Mouse (Mus musculus) limb, embryonic 11.5 days (tissue): ENCODE results near the gene S100b. TPM values are rescaled to one million over a fixed set of nuclear protein-coding genes. Genes with fewer than 3 reads are reported as not detected.

Source experiments
- ATAC-seq: fragments of 200-750 bp; cut with Nextera tagmentation; 2 replicates; pipeline ENCODE4 v1.8.0; 2017; ENCODE audit warnings: low read depth; ENCODE audit not compliant: insufficient number of reproducible peaks, low FRiP score, low TSS enrichment
- DNase-seq: peaks from one replicate; pipeline ENCODE4 v3.0.0-alpha.2; 2015; ENCODE audit warnings: low spot score
- H3K27ac ChIP-seq: fragments of 300-500 bp; sonication (generic); replicated peaks from 2 replicates; pipeline ENCODE4 v1.5.1; 2014; ENCODE audit warnings: low read depth, mild to moderate bottlenecking, low read length
- H3K27me3 ChIP-seq: fragments of 300-500 bp; sonication (generic); 2 replicates; pipeline ENCODE4 v1.6.1; 2014; ENCODE audit warnings: mild to moderate bottlenecking, low read length, mixed read lengths; ENCODE audit not compliant: control insufficient read depth, insufficient read depth
- H3K36me3 ChIP-seq: fragments of 300-500 bp; sonication (generic); 2 replicates; pipeline ENCODE4 v1.6.1; 2014; ENCODE audit warnings: mild to moderate bottlenecking, low read length, moderate library complexity, mixed read lengths; ENCODE audit not compliant: control insufficient read depth, insufficient read depth
- H3K4me1 ChIP-seq: fragments of 300-500 bp; sonication (generic); 2 replicates; pipeline ENCODE4 v1.6.1; 2014; ENCODE audit warnings: low read length, mixed read lengths; ENCODE audit not compliant: control insufficient read depth, insufficient read depth
- H3K4me2 ChIP-seq: fragments of 300-500 bp; sonication (generic); 2 replicates; pipeline ENCODE4 v1.6.1; 2014; ENCODE audit warnings: low read depth, mild to moderate bottlenecking, moderate library complexity; ENCODE audit not compliant: severe bottlenecking
- H3K4me3 ChIP-seq: fragments of 300-500 bp; sonication (generic); 2 replicates; pipeline ENCODE4 v1.5.1; 2014; ENCODE audit warnings: low read depth, low read length
- H3K9ac ChIP-seq: fragments of 300-500 bp; sonication (generic); 2 replicates; pipeline ENCODE4 v1.6.1; 2014; ENCODE audit warnings: mild to moderate bottlenecking, low read length
- H3K9me3 ChIP-seq: fragments of 300-500 bp; sonication (generic); 2 replicates; pipeline ENCODE4 v1.6.1; 2016; ENCODE audit warnings: low read length; ENCODE audit not compliant: control insufficient read depth
- WGBS: fragments of 180-500 bp; shearing (Covaris S2); extraction: QIAGEN DNeasy Blood & Tissue Kit; methylation state at CpG from one replicate; pipeline ENCODE4 v1.1.7; 2014; 5-methylcytosine and 5-hydroxymethylcytosine counted together
- polyA plus RNA-seq: library from polyadenylated mRNA; unstranded; fragments of >200 nt; fragmentation: Nextera tagmentation; extraction: Ambion mirVana; gene quantifications from 2 replicates; pipeline ENCODE4 v1.2.1, GENCODE M21; 2014

The S100b gene
- 0.13 and 0.23 TPM in 2 replicates for polyA plus RNA-seq

GRCm38 (mm10) chr10:76253536-76253935 lies at the start of gene S100b:
S100b (plus strand) TSS chr10:76253853.
- 78% methylated on average over 4 of the region's 4 CpGs for WGBS
- ATAC-seq: no peak
- H3K9me3 ChIP-seq: no peaks in the 10 kb centered on the region
- H3K4me3 ChIP-seq: no peak within 1 kb of the TSS
- no peak for DNase-seq
- no peak within 1 kb of the TSS for H3K4me2 ChIP-seq
- no peak within 1 kb of the TSS for H3K9ac ChIP-seq
- H3K4me1 ChIP-seq: no peaks in the 10 kb centered on the region
- H3K27ac ChIP-seq: no peak within 1 kb of the TSS
- no peaks in the 10 kb centered on the region for H3K36me3 ChIP-seq
- no peaks in the 10 kb centered on the region for H3K27me3 ChIP-seq

GRCm38 (mm10) chr10:76207262-76207796 lies 46.3 kb upstream of the S100b start:
- Histone ChIP-seq H3K27me3 (no peaks in the 10 kb centered on the region), H3K9ac (no peak overlapping the region), H3K27ac (no peak overlapping the region), H3K9me3 (no peaks in the 10 kb centered on the region), H3K4me2 (no peak overlapping the region), H3K4me1 (no peaks in the 10 kb centered on the region), H3K4me3 (no peak overlapping the region), H3K36me3 (peaks cover 2% of the 10 kb centered on the region; the same call in 1 of the 2 replicates)
- ATAC-seq (no peak), DNase-seq (no peak)
- WGBS: 92% methylated on average over 13 of the region's 13 CpGs

GRCm38 (mm10) chr10:76209241-76209640 lies 44.4 kb upstream of the S100b start:
- no peaks in the 10 kb centered on the region for H3K4me1 ChIP-seq
- no peak overlapping the region for H3K4me2 ChIP-seq
- H3K27ac ChIP-seq: no peak overlapping the region
- H3K4me3 ChIP-seq: no peak overlapping the region
- H3K36me3 ChIP-seq: peaks cover 4% of the 10 kb centered on the region; the same call in 1 of the 2 replicates
- DNase-seq: no peak
- no peak for ATAC-seq
- 90% methylated on average over 8 of the region's 8 CpGs for WGBS
- H3K27me3 ChIP-seq: no peaks in the 10 kb centered on the region
- no peak overlapping the region for H3K9ac ChIP-seq
- no peaks in the 10 kb centered on the region for H3K9me3 ChIP-seq

- H3K9ac ChIP-seq: no peak overlapping the region
- no peak overlapping the region for H3K4me2 ChIP-seq
- 93% methylated on average over 7 of the region's 7 CpGs for WGBS
- DNase-seq: no peak
- no peaks in the 10 kb centered on the region for H3K4me1 ChIP-seq
- no peaks in the 10 kb centered on the region for H3K27me3 ChIP-seq
- H3K36me3 ChIP-seq: peaks cover 11% of the 10 kb centered on the region; the same call in 1 of the 2 replicates
- H3K4me3 ChIP-seq: no peak overlapping the region
- H3K27ac ChIP-seq: no peak overlapping the region
- ATAC-seq: no peak
- H3K9me3 ChIP-seq: no peaks in the 10 kb centered on the region; the same call in 1 of the 2 replicates
Observed at GRCm38 (mm10) chr10:76210806-76211205, 42.8 kb upstream of the S100b start.

- WGBS: 91% methylated on average over 6 of the region's 6 CpGs
- no peak overlapping the region for H3K9ac ChIP-seq
- no peak for ATAC-seq
Observed at GRCm38 (mm10) chr10:76212121-76212520, 41.5 kb upstream of the S100b start.

GRCm38 (mm10) chr10:76214161-76214560 lies 39.5 kb upstream of the S100b start:
- Histone ChIP-seq H3K27ac (no peak overlapping the region), H3K4me1 (no peaks in the 10 kb centered on the region), H3K36me3 (peaks cover 12% of the 10 kb centered on the region; the same call in 1 of the 2 replicates), H3K4me3 (no peak overlapping the region), H3K9me3 (no peaks in the 10 kb centered on the region; the same call in 1 of the 2 replicates), H3K4me2 (no peak overlapping the region), H3K9ac (no peak overlapping the region), H3K27me3 (no peaks in the 10 kb centered on the region)
- ATAC-seq (no peak), DNase-seq (no peak)
- WGBS: 88% methylated on average over 4 of the region's 4 CpGs

More at GRCm38 (mm10) chr10:76212121-76212520, 41.5 kb upstream of the S100b start:
- Histone ChIP-seq H3K9me3 (no peaks in the 10 kb centered on the region; the same call in 1 of the 2 replicates), H3K4me3 (no peak overlapping the region), H3K27ac (no peak overlapping the region), H3K4me1 (no peaks in the 10 kb centered on the region), H3K4me2 (no peak overlapping the region), H3K27me3 (no peaks in the 10 kb centered on the region), H3K36me3 (peaks cover 14% of the 10 kb centered on the region; the same call in 1 of the 2 replicates)
- DNase-seq: no peak

GRCm38 (mm10) chr10:76217056-76217455 lies 36.6 kb upstream of the S100b start:
- Histone ChIP-seq H3K36me3 (peaks cover 15% of the 10 kb centered on the region; the same call in 1 of the 2 replicates), H3K9ac (no peak overlapping the region), H3K4me3 (no peak overlapping the region), H3K27ac (no peak overlapping the region), H3K9me3 (no peaks in the 10 kb centered on the region; the same call in 1 of the 2 replicates), H3K27me3 (no peaks in the 10 kb centered on the region), H3K4me2 (no peak overlapping the region), H3K4me1 (no peaks in the 10 kb centered on the region)
- no peak for DNase-seq
- ATAC-seq: no peak
- 96% methylated on average over 17 of the region's 17 CpGs for WGBS

- Histone ChIP-seq H3K9ac (no peak overlapping the region), H3K36me3 (peaks cover 15% of the 10 kb centered on the region; the same call in 1 of the 2 replicates), H3K4me1 (no peaks in the 10 kb centered on the region), H3K27me3 (no peaks in the 10 kb centered on the region), H3K4me3 (no peak overlapping the region), H3K27ac (no peak overlapping the region), H3K4me2 (no peak overlapping the region), H3K9me3 (no peaks in the 10 kb centered on the region; the same call in 1 of the 2 replicates)
- 88% methylated on average over 9 of the region's 9 CpGs for WGBS
- no peak for ATAC-seq
- DNase-seq: no peak
Observed at GRCm38 (mm10) chr10:76218240-76218639, 35.4 kb upstream of the S100b start.

GRCm38 (mm10) chr10:76225944-76226343 lies 27.7 kb upstream of the S100b start:
- H3K27ac ChIP-seq: no peak overlapping the region
- no peaks in the 10 kb centered on the region for H3K4me1 ChIP-seq
- H3K36me3 ChIP-seq: no peaks in the 10 kb centered on the region
- no peak overlapping the region for H3K4me3 ChIP-seq
- H3K27me3 ChIP-seq: no peaks in the 10 kb centered on the region
- ATAC-seq (no peak), DNase-seq (no peak)
- H3K9me3 ChIP-seq: no peaks in the 10 kb centered on the region
- 93% methylated on average over 11 of the region's 11 CpGs for WGBS
- no peak overlapping the region for H3K9ac ChIP-seq
- no peak overlapping the region for H3K4me2 ChIP-seq
